Mouse (Mus musculus) lung, adult 18-20 months (tissue): ENCODE data around the gene Cluh.
A peak's percentile ranks its signal among the peaks of the same experiment; 100 is the strongest.

ENCODE experiments used
- DNase-seq, 2 experiments: peaks; one replicate each; pipeline ENCODE4 v3.0.0; 2022; ENCODE audit warnings: mixed read lengths in 2 of 2

The Cluh gene

DNA sequence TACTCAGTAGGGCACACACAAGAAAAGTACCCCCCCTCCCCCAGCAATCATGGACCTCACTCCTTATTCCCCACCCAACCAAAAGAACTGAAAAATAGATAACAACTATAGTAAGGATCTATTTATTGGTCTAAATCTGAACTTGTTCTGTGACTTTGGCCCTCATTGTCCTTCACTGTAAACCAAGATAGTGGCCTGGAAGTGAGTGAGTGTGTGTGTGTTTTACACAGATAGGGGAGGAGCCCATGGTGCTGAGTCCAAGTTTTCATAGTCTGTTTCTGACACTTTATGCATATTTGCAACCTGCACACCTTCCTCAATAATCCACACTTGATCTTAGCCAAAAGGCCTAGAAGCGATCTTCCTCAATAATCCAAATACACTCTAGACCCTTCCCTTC, 619 bp upstream of the Cluh start:
- no peak for DNase-seq

DNA sequence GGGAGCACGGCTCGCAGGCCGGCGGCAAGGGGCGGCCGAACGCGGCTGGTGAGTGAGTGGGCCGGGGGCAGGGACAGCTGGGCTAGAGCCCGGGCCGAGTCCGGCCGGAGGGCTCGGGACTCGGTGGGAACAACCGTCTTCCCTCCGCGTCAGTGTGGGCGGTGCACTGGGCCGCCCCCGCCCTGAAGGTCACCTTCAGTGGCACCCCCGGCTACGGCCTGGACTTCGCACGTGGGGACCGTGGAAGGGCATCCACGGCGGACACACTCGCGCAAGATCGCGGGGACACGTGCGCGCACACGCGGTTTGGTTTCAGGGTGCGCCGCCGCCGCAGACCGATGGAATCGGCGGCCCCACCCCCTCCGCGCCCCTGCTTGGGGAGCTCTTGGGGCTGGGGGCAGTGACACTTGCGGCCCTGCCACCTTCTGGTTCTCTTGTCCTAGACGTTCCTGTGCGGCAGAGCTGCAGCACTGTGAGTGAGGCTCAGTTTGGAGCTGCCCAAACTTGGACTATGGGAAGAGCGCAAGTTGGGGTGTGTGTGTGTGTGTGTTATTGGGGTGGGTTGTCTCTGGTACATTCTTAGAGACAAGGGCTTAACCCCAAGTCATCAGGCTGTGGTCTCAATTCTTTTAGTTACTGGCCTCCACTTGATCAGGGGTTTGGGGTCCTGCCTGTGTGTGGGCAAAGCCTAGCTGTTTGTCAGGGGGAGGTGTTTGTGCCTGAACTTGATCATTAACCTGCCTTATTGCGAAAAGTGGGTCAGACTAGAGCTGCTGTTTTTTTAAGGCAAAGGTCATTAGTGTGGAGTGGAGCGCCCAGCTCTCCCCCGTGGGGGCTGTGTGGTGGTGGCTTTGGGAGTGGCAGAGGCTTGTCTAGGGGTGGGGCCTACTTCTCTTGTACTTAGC, 604 bp downstream of the Cluh start:
- DNase-seq = peak; percentile 65 to 68

DNA sequence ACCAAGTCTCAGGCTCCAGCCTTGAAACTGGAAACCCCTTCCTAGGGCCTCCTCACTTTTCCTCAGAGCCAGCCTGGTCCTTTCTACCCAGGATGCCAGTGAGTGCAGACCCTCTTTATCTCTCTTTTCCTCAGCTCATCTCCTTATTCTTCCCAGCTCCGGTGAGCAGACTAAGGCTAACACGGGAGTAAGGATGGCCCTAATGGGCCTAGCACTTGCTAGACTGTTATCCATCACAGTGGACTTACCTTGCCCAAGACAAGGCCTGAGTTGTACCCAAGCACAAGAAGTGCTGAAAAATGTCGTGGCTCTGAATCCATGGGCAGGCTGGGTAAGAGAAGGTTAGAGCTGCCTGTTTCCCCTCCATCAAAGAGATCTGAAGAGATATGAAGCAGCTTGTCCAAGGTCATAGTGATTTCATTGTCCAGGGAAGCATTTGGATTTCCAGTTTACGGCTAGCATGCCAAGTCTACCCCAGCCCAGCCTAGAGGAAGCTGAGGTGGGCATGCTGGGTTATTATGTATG, 1.3 kb downstream of the Cluh start:
- no peak for DNase-seq

DNA sequence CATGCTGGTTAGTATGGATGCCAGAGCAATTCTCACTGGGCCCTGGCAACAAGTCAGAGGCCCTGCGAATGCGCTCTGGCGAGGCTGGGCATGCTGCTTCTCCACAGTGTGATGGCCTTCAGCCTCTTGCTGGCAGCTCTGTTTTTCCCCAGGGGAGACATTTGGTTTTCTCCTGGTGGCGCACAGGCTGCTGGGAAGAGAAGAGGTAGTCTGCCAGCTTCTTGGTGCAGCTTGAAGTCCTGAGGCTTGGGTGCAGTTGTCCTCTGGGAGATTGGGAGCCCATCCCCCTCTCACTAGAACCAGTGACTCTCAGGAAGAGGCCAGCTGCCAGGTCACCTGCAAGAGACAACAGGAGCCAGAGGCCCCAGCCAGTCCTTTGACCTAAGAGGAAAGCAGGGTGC, 3.5 kb downstream of the Cluh start:
- DNase-seq = peak in 1 of 2 experiments; percentile 41

DNA sequence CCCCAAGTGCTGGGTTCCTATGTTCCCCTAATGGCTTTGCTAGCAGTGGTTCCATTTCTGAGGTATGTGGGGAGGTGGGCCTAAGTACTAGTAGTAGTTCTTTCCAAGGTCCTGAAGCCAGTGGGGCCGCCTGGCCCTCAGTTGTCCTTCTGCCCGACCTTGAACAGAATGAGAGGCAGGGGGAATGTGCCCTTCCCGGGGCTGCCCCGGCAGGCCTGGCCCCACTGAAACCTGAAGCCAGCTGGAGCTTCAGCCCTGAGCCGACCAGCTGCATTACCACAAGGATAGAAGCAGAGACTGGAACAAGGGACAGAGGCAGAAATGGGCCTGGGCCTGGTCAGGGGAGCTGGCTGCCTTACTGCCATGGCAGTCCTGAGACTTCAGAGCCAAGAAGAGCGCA, 4.1 kb downstream of the Cluh start:
- no peak for DNase-seq

DNA sequence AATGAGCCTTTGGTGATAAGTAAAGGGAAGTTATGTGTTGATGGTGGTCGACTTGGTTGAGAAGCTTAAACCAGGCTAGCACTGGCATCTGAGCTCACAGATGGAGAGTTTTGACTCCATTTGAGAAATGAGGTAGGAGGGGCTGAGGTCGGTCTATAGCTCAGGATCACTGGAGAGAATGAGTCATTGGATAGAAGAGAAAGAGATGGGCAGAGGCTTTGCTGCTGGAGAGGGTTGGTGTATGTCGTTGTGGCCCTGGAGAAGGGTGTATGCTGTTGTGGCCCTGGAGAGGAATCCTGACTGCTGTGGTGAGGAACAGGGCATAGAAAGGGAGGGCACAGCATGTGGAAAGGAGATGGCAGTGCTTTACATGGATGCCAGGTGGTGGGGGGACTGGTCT, 6.6 kb downstream of the Cluh start:
- no peak for DNase-seq

DNA sequence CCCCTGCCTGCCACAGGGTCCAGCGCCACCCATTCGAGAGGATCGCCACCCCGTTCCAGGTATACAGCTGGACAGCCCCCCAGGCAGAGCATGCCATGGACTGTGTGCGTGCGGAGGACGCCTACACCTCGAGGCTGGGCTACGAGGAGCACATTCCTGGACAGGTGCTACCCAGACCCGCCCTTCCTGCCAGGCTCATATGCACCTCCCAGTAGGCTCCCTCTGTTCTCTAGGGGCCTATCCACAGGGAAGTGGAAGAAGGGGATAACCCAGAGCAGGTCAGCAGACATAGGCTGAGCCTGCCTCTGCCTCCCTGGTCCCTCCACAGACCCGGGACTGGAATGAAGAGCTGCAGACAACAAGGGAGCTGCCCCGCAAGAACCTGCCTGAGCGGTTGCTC, 11.0 kb downstream of the Cluh start:
- DNase-seq = no peak

DNA sequence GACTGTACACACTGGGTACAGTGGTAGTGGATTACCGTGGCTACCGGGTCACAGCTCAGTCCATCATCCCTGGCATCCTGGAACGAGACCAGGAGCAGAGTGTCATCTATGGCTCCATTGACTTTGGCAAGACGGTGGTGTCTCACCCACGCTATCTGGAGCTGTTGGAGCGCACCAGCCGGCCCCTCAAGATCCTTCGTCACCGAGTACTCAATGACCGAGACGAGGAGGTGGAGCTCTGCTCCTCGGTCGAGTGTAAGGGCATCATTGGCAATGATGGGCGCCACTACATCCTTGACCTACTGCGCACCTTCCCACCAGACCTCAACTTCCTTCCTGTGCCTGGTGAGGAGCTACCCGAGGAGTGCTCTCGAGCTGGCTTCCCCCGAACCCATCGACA, 12.3 kb downstream of the Cluh start:
- DNase-seq = no peak

DNA sequence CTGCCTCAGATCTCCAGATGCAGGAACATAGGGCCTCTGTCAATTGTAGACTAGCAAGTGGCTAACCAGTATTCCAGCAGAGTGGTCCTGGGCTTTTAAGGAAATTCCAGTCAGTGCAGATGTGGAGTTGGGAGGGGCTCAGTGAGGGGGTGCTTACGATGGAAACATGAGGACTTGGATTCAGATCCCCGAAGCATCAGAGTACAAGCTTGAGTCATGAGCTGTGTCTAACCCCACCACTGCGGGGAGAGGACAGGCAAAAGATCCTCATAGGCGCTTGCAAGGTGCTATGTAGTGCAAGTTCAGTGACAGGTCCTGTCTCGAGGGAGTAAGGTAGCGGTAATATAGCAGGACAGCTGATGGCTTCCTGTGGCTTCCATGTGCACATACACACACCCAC, 12.9 kb downstream of the Cluh start:
- DNase-seq = no peak

DNA sequence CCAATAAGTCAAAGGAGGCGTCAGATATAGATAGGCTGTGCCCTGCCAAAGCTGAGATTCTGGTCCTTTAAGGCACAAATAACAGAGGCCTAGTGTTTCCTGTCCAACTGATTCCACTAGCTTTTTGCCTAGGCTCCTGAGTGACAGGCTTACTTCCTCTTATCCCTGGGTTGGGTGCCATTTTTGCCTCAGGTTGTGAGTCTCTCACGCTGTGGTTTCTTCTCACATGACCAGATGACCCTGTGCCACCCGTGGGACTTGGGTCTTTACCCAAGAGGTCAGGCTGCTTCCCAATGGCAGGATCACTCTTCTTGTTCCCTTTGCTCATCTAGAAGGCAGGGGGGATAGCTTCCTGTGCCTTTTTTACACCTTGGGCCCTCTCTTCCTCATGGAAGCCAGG, 15.0 kb downstream of the Cluh start:
- no peak for DNase-seq

DNA sequence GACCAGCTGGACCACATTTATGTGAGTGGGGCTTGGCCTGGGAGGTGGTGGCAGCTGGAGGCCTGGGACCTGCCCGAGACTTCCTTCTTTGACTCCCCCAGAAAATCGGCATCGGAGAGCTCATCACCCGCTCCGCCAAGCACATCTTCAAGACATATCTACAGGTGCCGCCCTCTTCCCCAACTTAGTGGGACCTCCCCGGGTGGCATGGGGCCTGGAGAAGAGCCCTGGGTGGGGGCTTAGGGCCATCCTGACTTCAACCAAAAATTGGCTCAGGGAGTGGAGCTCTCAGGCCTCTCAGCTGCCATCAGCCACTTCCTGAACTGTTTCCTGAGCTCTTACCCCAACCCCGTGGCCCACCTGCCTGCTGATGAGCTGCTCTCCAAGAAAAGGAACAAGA, 15.6 kb downstream of the Cluh start:
- DNase-seq = no peak

DNA sequence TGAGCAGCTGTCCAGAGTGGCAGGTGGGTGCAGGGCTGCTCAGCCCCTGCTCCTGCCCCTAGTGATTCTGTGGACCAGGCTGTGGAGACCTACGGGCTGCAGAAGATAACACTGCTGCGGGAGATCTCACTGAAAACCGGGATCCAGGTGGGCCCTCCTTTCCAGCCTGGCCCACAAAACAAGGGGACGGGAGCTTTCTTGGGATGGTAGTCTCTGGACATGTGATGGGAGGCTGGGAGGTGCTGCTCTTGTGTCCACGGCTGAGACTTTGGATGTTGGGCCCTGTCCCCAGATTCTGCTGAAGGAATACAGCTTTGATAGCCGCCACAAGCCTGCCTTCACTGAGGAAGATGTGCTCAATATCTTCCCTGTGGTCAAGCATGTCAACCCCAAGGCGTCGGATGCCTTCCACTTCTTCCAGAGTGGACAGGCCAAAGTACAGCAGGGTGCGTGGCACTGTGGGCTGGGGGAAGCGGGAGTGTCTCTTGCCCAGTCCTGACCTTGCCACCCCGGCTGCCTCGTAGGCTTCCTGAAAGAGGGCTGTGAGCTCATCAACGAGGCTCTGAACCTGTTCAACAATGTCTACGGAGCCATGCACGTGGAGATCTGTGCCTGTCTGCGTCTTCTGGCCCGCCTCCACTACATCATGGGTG, 16.5 kb downstream of the Cluh start:
- no peak for DNase-seq

DNA sequence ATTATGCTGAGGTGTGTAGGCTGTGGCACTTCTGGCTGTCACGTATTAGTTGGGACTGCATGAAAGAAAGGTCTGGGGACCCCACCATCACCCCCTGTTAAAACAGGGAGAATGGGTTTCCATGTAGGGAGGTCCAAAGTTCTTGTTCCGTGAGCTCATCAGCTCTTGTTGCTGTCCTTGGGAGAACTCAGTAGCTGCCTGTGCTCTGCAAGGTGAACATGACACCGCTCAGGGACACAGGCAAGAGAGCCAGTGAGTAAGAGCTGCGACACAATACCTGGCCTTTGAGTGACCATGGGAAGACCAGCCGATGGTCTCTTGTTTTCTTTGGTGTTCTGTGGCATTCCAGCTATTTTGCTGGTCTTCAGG, 17.0 kb downstream of the Cluh start:
- DNase-seq = no peak

DNA sequence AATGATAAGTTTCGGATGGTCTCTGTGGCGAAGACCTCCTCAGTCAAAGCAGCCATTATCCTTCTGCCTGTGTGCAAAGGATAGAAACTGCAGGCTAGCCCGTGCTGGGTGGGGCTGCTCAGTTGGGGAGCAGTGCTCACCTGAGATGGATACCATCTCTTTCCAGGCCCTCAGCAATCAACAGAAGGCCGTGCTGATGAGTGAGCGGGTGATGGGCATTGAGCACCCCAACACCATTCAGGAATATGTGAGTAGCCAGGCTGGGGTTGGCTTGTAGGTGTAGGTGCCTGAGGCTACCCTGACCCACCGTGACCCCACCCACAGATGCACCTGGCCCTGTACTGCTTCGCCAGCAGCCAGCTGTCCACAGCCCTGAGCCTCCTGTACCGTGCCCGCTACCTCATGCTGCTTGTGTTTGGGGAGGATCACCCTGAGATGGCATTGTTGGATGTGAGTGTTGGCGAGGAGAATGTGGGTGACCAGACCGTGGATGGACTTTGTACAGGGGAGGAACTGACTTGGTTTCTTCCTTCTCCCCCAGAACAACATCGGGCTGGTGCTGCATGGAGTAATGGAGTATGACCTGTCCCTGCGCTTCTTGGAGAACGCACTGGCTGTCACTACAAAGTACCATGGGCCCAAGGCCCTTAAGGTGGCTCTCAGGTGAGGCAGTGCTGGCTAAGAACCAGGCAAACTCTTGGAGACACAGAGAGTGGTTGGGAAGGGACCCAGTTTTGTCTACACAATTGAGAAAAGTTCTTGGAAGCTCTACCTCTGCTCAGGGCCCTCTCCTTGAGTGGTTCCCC, 17.7 kb downstream of the Cluh start:
- DNase-seq = no peak

DNA sequence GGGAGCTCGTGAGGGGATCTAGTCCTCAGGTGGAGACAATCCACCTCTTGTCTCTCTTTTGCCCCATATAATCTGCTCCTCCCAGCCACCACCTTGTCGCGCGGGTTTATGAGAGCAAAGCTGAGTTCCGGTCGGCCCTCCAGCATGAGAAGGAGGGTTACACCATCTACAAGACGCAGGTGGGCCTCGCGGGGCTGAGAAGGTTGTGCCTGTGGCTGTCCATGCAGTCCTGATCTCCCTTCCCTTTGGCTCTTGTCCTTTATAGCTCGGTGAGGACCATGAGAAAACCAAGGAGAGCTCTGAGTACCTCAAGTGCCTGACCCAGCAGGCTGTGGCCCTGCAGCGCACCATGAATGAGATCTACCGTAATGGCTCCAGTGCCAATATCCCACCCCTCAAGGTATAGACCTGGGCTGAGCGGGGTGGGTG, 18.3 kb downstream of the Cluh start:
- no peak for DNase-seq

DNA sequence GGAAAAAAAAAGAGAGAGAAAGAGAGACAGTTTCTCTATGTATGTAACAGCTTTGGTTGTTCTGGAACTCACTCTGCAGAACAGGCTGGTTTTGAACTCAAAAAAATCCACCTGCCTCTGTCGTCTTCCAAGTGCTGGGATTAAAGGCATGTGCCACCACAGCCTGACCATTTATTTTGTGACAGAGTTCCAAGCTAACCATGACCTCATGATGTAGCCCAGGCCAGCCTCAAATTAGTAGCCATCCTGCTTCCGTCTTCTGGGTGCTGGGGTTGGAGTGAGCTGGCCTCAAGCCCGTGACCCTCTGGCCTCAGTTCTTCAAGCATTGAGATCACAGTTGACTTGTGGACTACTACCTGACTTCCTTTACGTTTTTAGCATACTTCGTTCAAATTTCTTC, 19.2 kb downstream of the Cluh start:
- DNase-seq = no peak

DNA sequence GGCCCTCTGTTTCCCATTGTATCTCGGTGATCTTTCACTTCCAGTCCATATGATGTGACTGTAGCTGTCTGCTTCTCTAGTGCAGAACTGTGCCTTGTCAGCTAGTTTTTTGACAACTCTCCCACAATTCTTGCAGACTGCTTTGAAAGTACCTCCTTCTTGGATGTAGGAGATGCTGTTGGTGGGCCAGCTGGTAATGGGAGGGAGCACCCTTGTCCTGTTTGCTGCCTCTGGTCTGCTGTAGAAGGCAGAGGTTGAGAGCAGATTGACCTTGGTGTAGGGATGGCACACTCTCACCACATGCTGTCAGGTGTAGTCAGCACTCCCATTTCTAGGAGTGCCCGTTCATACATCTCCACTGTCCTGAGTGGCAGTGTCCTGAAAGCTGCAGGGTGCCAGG, 19.7 kb downstream of the Cluh start:
- DNase-seq = no peak

DNA sequence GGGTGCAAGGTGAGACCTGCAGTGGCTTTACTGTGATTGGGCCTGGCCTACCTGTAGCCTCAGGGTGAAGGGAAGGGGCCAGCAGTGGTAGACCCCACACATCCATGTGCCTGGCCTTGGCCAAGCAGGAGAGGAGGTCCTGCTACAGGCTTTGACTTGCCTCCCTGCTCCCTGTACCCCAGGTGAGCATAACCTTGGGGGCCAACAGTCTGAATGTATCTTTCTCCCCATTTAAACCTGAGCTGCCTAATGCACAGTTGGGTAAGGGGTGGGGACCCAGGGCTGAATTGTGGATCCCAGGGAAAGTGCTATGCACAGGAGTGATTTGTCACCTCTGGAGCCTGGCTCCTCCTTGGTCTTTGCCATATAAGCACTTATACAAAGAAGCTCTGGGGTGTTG, 20.9 kb downstream of the Cluh start:
- DNase-seq = no peak

DNA sequence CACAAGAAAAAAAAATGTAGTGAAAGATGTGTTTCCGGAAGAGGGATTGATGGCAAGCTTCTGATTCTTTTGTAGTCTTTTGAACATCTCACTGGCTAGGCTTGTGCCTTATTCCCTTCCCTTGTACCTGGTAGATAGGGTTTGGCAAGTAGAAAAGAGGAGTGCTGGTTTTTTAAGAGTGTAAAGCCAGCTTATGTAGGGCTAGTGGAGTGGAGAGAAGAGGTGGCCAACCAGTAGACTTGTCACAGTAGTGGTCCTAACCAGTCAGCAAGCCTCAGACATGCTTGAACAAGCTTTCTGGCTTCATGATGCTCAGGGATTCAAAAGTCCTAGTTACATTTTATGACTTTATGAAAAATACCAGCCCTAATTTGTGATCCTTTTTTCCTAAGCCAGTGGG, 21.7 kb downstream of the Cluh start:
- DNase-seq = no peak

DNA sequence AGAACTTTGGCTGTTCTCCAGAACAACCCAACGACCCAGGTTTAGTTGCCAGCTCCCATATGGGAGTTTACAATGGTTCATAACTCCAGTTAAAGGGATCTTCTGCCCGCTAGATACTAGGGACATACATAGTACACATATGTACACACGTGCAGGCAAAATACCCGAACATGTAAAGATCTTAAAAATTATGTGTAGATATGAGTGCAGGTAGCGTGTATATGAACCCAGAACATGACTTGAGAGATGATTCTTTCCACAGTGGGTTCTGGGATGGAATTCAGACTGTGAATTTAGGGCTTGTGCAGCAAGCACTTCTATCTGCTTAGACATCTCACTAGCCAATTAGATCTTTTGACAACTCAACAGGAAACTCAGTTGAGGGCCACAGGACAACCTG, 22.5 kb downstream of the Cluh start:
- no peak for DNase-seq

DNA sequence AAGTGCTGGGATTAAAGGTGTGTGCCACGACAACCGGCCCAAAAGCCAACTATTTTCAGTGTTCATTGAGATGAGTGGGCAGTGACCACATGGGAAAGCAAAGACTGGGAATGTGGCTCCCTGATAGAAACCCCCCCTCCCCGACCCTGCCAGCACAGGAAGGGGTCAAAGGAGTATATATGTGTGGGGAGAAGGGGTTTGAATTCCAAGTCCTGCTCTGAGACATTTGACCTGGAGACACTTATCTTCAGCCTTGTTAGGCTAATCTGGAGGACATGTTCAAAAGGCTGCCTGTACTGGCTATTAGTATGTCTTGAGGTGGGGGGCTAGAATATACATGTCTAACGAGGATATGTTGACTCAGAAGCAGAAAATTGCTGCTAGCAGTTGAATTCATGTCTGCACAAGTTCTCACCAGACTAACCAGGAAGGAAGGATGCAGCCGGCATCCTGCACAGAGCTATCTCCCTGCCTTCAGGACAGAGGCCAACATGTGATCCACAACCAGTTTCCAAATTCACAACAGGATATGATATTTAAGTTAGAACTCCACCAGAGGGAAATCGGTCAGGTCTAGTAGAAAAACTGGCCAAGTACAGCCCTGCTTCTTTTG, 23.7 kb downstream of the Cluh start:
- DNase-seq = no peak

DNA sequence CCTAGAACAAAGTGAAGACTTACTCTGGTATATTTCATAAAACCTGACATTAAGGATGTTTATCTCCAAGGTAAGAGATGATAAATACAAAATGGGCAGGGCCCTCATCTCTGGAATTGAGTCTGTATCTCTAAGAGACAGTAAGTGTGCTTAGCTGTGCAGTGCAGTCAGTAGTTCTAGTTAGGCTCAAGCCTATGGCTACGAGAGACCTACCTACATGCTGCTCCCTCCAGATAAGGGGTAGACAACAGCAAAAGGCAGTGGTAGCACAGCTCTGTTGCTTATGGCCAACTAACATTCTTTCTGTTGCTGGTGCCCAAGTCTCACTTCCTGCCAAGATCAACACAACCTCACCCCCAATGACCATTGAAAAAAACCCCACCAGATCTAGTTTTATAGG, 24.3 kb downstream of the Cluh start:
- DNase-seq = no peak

DNA sequence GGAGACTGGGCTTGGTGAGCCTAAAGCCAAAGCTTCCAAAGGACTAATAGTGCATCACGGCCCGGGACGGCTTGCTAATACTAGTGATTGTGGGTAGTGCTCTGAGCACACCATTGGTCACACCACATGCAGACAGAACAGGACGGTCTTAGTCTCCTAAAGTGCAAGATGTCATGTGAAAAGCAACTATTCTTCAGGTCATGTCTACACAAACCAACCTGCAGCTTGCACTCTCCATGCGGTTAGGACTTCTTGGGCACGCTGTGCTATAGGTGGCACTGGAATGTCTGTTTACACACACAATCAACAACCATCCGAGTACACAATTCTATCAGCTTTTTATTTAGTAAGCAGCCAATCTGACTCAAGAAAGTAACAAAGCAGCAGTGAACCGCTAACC, 25.4 kb downstream of the Cluh start:
- DNase-seq = no peak
